Mouse (Mus musculus): ENCODE measurements around the gene Olfr1426.
"Not testable (repeated sequence)": the region's sequence is repeated elsewhere in the genome, so short reads cannot be mapped to it uniquely, and the experiment has no call there.

DNA sequence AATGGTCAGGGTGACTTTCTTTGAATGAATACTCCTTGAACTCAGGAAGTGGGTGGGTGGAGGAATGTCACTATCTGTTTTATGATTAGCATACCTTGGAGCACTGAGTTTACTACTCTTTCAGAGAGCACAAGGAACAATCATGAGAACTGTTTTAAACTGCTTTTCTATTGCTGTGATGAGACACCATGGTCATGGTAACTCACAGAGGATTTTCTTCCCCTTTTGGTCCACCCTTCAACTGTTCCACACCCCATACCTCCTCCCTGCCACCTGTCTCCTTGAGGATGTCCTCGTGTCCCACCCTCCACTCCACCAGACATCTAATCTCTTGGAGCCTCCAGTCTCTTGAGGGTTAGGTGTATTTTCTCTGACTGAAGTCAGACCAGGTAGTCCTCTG lies 24.0 kb downstream of the Olfr1426 start:
- not testable (repeated sequence) for TF ChIP-seq SRF (IDR thresholded peaks at IDR 0.05; ENCODE audit: control insufficient read depth, insufficient read length, low read depth); POLR2A (IDR thresholded peaks at IDR 0.05; ENCODE audit: insufficient read length, low read depth); MAX (IDR thresholded peaks at IDR 0.05; ENCODE audit: low read depth); USF1 (IDR thresholded peaks at IDR 0.05; ENCODE audit: low read depth); E2F4 (IDR thresholded peaks at IDR 0.05; ENCODE audit: insufficient read depth); CEBPB (IDR thresholded peaks at IDR 0.05; ENCODE audit: insufficient read depth, poor library complexity, severe bottlenecking); MYOG (IDR thresholded peaks at IDR 0.05; ENCODE audit: control insufficient read depth in 1 of 3, insufficient read depth in 1 of 3, insufficient read length in 2 of 3, low read depth in 2 of 3); TCF12 (IDR thresholded peaks at IDR 0.05; ENCODE audit: insufficient read depth, poor library complexity, severe bottlenecking); POLR2AphosphoS2 (IDR thresholded peaks at IDR 0.05; ENCODE audit: insufficient read length, low read depth)

Data from myocyte (in vitro differentiated cells).